Comparison of ENCODE assay signal across 8 mouse cellular contexts in genomic region chrX:12077601-12077980, GRCm38 (mm10).
A peak's percentile ranks its signal among the peaks of the same experiment; 100 is the strongest.
DNase-seq lines count a peak whose midpoint lies in the region; ATAC-seq and TF ChIP-seq lines count a peak whose summit lies in the region.

No protein-coding gene starts in this region.

- DNase-seq in heart, embryonic 10.5 days (ENCODE audit: low spot score) = no peak
- DNase-seq in heart, adult 8-10 months (ENCODE audit: low spot score) = no peak
- DNase-seq in thymus, adult 2 months = no peak
- DNase-seq in thymus, postnatal 10 days (ENCODE audit: low spot score in 2 of 2) = no peak
- no peak for DNase-seq in adrenal gland, postnatal 36 days
- no peak for DNase-seq in cerebellum, adult 18-20 months
- no peak for DNase-seq in layer of hippocampus, postnatal 10 days (ENCODE audit: low spot score in 2 of 2)

- H3K27ac ChIP-seq in heart, embryonic 10.5 days = peak overlapping the region; percentile 83
- H3K27ac ChIP-seq in thymus, adult 2 months (ENCODE audit: control insufficient read depth, insufficient read depth, low read length) = no peak overlapping the region
- peak overlapping the region; percentile 68; the same call in 1 of the 2 replicates for H3K27ac ChIP-seq in liver, embryonic 12.5 days

- 3% methylated on average over 22 of the region's 22 CpGs for WGBS in heart, embryonic 10.5 days
- 2% methylated on average over 22 of the region's 22 CpGs for WGBS in thymus, adult 2 months
- 1% methylated on average over 22 of the region's 22 CpGs for WGBS in liver, embryonic 12.5 days (ENCODE audit: insufficient replicate concordance)

- H3K36me3 ChIP-seq in heart, embryonic 10.5 days = no peaks in the 10 kb centered on the region
- no peaks in the 10 kb centered on the region for H3K36me3 ChIP-seq in thymus, adult 2 months (ENCODE audit: control insufficient read depth, insufficient read depth, low read length)
- no peaks in the 10 kb centered on the region for H3K36me3 ChIP-seq in liver, embryonic 12.5 days

- peaks cover 99% of the 10 kb centered on the region for H3K27me3 ChIP-seq in heart, embryonic 10.5 days (ENCODE audit: insufficient read depth, poor library complexity, severe bottlenecking)
- no peaks in the 10 kb centered on the region for H3K27me3 ChIP-seq in thymus, adult 2 months (ENCODE audit: control insufficient read depth, insufficient read depth, low read length)
- peaks cover 99% of the 10 kb centered on the region for H3K27me3 ChIP-seq in liver, embryonic 12.5 days (replicated peaks)

- peak; percentile 1; the same call in 1 of the 2 replicates for ATAC-seq in liver, embryonic 12.5 days

- no peak for TF ChIP-seq POLR2A in thymus, adult 2 months (IDR thresholded peaks at IDR 0.05; ENCODE audit: control insufficient read depth, extremely low read depth, insufficient read depth, low read length, poor library complexity)

- H3K4me1 ChIP-seq in heart, embryonic 10.5 days = peaks cover 33% of the 10 kb centered on the region
- H3K4me1 ChIP-seq in thymus, adult 2 months (replicated peaks; ENCODE audit: control insufficient read depth, insufficient read depth, low read length) = peaks cover 35% of the 10 kb centered on the region
- peaks cover 57% of the 10 kb centered on the region for H3K4me1 ChIP-seq in liver, embryonic 12.5 days

- peak overlapping the region; percentile 92 for H3K4me2 ChIP-seq in liver, embryonic 12.5 days

- peak overlapping the region; percentile 82 for H3K9ac ChIP-seq in liver, embryonic 12.5 days

- TF ChIP-seq CTCF in thymus, adult 2 months (IDR thresholded peaks at IDR 0.05; ENCODE audit: borderline replicate concordance, control insufficient read depth, extremely low read depth, insufficient read depth, low read length, poor library complexity) = no peak

- H3K9me3 ChIP-seq in heart, embryonic 10.5 days = no peaks in the 10 kb centered on the region
- no peaks in the 10 kb centered on the region for H3K9me3 ChIP-seq in liver, embryonic 12.5 days (replicated peaks)

- peak overlapping the region; percentile 74 for H3K4me3 ChIP-seq in heart, embryonic 10.5 days
- peak overlapping the region; percentile 92 for H3K4me3 ChIP-seq in thymus, adult 2 months (ENCODE audit: control insufficient read depth, insufficient read depth, low read length)
- H3K4me3 ChIP-seq in liver, embryonic 12.5 days = peak overlapping the region; percentile 73
